Mouse (Mus musculus) urinary bladder, adult 2 months (tissue): Measurements from ENCODE around the gene Unc5b. TPM values are rescaled to one million over a fixed set of nuclear protein-coding genes. Genes with fewer than 3 reads are reported as not detected.
A peak's percentile ranks its signal among the peaks of the same experiment; 100 is the strongest.

Source experiments
- DNase-seq: peaks from one replicate; pipeline ENCODE4 v3.0.0; 2022; ENCODE audit warnings: low spot score
- polyA plus RNA-seq: library from polyadenylated mRNA; depleted of rRNA; stranded (reverse); fragments of >200 nt; gene quantifications from 2 replicates; pipeline ENCODE4 v1.2.3, GENCODE M21; 2012

Unc5b gene
- polyA plus RNA-seq, 1 experiment, result 17.5 TPM

GRCm38 (mm10) chr10:60821311-60821710 is 10.1 kb downstream of the Unc5b start:
- DNase-seq, result no peak

- DNase-seq, result peak; percentile 66
Measured at GRCm38 (mm10) chr10:60820552-60820951, 10.8 kb downstream of the Unc5b start.

- DNase-seq, result no peak
Measured at GRCm38 (mm10) chr10:60819654-60820192, 11.7 kb downstream of the Unc5b start.

- no peak for DNase-seq
Measured at GRCm38 (mm10) chr10:60819179-60819578, 12.2 kb downstream of the Unc5b start.

GRCm38 (mm10) chr10:60818708-60819107 is 12.7 kb downstream of the Unc5b start:
- no peak for DNase-seq

- no peak for DNase-seq
Measured at GRCm38 (mm10) chr10:60817868-60818267, 13.5 kb downstream of the Unc5b start.

GRCm38 (mm10) chr10:60816872-60817648 is 14.3 kb downstream of the Unc5b start:
- DNase-seq, result no peak

GRCm38 (mm10) chr10:60815855-60816254 is 15.5 kb downstream of the Unc5b start:
- DNase-seq, result no peak

GRCm38 (mm10) chr10:60815059-60815458 is 16.3 kb downstream of the Unc5b start:
- no peak for DNase-seq

GRCm38 (mm10) chr10:60814444-60815057 is 16.8 kb downstream of the Unc5b start:
- no peak for DNase-seq

- no peak for DNase-seq
Measured at GRCm38 (mm10) chr10:60813606-60814005, 17.8 kb downstream of the Unc5b start.

GRCm38 (mm10) chr10:60811792-60812525 is 19.4 kb downstream of the Unc5b start:
- no peak for DNase-seq

GRCm38 (mm10) chr10:60808447-60808846 is 22.9 kb downstream of the Unc5b start:
- no peak for DNase-seq

- DNase-seq, result no peak
Measured at GRCm38 (mm10) chr10:60807531-60808185, 23.7 kb downstream of the Unc5b start.

GRCm38 (mm10) chr10:60806207-60806538 is 25.2 kb downstream of the Unc5b start:
- DNase-seq, result no peak

- peak; percentile 56 for DNase-seq
Measured at GRCm38 (mm10) chr10:60805436-60806206, 25.8 kb downstream of the Unc5b start.

- DNase-seq, result no peak
Measured at GRCm38 (mm10) chr10:60804865-60805264, 26.5 kb downstream of the Unc5b start.

- no peak for DNase-seq
Measured at GRCm38 (mm10) chr10:60803971-60804370, 27.4 kb downstream of the Unc5b start.

GRCm38 (mm10) chr10:60801898-60802412 is 29.4 kb downstream of the Unc5b start:
- DNase-seq, result no peak

- no peak for DNase-seq
Measured at GRCm38 (mm10) chr10:60801168-60801897, 30.0 kb downstream of the Unc5b start.
